Mouse (Mus musculus): ENCODE measurements around the gene Acy3. TPM values are rescaled to one million over a fixed set of nuclear protein-coding genes. Genes with fewer than 3 reads are reported as not detected.

The Acy3 gene
- 44.8 and 47.5 TPM in 2 replicates for polyA plus RNA-seq (2015; fragmentation: Nextera tagmentation; extraction: Ambion mirVana)

DNA sequence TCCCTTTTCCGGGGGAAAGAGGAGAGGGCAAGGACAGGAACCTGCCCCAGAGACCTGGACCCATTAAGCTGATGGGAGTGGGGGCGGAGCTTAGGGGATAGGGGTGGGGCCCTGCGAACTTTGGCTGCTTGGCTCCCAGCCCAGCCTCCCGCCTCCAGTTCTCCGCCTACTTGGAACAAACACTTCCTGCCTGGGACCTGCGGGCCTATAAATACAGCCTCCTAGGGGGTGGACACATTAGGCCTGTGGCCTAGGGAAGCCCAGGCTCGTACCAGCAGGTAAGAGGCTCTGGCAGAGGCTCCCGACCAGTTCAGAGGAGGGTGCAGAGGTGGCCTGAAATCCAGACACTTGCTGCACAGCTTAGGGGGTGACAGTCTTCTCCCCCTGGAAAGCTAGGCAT is at the start of gene Acy3:
Gene Acy3 (plus strand): TSS at position 237 of the 400 bp plus-strand sequence.
- Histone ChIP-seq H3K9me3 (ENCODE audit: low read length) (no peaks in the 10 kb centered on the region), H3K9ac (replicated peaks; ENCODE audit: low read length) (peak within 1 kb of the TSS; percentile 53), H3K27me3 (ENCODE audit: insufficient read depth, low read length) (no peaks in the 10 kb centered on the region), H3K4me2 (replicated peaks; ENCODE audit: low read depth, low read length) (peak within 1 kb of the TSS; percentile 43), H3K4me1 (ENCODE audit: insufficient read depth, low read length) (peaks cover 42% of the 10 kb centered on the region), H3K4me3 (ENCODE audit: low read length) (peak within 1 kb of the TSS; percentile 14; the same call in 1 of the 2 replicates), H3K27ac (ENCODE audit: low read length) (peak within 1 kb of the TSS; percentile 92), H3K36me3 (ENCODE audit: insufficient read depth, low read length) (0 out of 2 replicates have a peak, but pooled peaks cover 3% of the 10 kb centered on the region)
- ATAC-seq (ENCODE audit: low FRiP score, low TSS enrichment): peak; percentile 73
- 2% methylated on average over 8 of the region's 8 CpGs for WGBS

DNA sequence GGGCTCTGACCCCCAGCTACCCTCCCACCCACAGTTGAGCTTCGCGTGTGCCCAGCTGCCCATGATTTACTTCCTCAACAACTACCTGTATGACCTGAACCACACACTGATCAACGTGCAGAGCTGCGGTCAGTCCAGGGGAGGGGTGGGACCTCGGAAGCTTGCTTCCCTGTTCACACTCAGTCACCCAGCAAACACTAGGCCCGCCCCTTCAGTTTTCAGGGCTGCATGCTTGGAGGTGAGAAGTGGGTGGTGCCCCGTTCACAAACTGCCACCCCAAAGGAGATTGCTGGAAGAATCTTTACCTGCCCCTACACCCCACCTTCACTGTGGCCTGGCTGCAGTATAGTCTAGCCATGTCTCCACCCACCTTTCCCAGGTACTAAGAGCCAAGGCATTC is 44.1 kb upstream of the Acy3 start:
- 79% methylated on average over 7 of the region's 7 CpGs for WGBS
- Histone ChIP-seq H3K9ac (replicated peaks; ENCODE audit: low read length) (no peak overlapping the region), H3K27me3 (ENCODE audit: insufficient read depth, low read length) (no peaks in the 10 kb centered on the region), H3K4me2 (replicated peaks; ENCODE audit: low read depth, low read length) (no peak overlapping the region), H3K9me3 (ENCODE audit: low read length) (no peaks in the 10 kb centered on the region), H3K4me3 (ENCODE audit: low read length) (no peak overlapping the region), H3K4me1 (ENCODE audit: insufficient read depth, low read length) (peaks cover 6% of the 10 kb centered on the region), H3K36me3 (ENCODE audit: insufficient read depth, low read length) (no peaks in the 10 kb centered on the region), H3K27ac (ENCODE audit: low read length) (no peak overlapping the region)
- ATAC-seq (ENCODE audit: low FRiP score, low TSS enrichment): 0 out of 2 replicates have a peak, but pooled peaks have one; percentile 37

DNA sequence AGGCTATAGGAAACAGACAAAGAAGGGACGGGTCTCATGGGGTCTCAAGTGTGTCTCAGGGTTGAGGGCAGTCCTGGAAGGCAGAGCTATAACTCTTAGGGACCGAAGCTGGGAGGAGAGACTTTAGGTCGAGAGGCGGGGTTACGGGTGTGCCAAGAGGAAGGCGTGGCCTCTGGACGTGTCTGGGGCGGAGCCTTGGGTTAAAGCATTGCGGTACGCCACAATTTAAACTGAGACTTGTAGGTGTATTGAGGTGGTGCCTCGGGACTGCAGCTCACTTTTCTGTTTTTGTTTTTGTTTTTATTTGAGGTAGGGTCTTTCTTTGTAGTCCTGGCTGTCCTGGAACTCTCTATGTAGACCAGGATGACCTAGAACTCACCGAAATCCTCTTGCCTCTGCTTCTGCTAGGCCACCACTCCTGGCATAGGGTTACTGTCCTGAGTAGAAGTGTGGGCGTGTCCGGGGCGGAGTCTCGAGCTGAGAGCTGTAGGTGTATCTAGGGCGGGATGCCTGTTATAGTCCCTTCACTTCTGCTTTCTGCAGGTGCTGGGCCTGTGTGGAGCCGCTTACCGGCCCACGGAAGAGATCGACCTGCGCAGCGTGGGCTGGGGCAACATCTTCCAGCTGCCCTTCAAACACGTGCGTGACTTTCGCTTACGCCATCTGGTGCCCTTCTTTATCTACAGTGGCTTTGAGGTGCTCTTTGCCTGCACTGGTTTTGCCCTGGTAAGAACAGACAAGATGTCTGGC is 43.2 kb upstream of the Acy3 start:
- Histone ChIP-seq H3K9ac (replicated peaks; ENCODE audit: low read length) (no peak overlapping the region), H3K4me2 (replicated peaks; ENCODE audit: low read depth, low read length) (peak overlapping the region; percentile 36)
- WGBS: 22% methylated on average over 27 of the region's 27 CpGs

DNA sequence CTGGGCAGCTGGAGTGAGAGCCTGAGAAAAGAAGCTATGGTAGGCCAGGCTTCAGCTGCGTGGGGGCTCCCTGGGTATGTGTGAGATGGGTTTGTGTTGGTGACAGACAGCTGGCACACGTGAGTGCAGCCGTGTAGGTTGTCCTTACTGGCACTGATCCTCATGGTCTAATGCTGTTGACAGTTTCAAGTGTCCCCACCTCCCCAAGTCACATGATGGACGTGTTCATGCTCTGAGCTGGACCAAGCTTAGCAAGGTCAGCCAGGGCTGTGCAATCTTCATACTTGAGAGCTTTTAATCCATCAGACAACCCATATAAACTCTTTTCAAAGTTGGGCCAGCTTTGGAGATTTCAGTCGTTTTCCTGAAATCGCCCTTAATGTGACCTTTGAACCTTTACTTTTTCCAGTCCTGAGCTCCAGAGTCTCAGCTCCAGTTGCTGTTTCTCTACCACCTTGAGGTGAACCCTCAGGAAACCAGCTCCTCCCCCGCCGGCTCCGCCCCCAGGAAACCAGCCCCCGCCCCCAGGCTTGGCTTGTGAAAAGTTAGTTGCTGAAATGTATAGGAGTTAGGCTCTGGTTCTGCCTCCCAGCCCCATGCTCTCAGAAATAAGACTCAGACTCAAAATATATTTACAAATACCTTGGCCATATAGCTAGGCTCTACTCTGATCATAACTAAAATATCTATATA is 40.4 kb upstream of the Acy3 start:
- Histone ChIP-seq H3K9ac (replicated peaks; ENCODE audit: low read length) (no peak overlapping the region), H3K27me3 (ENCODE audit: insufficient read depth, low read length) (no peaks in the 10 kb centered on the region), H3K9me3 (ENCODE audit: low read length) (no peaks in the 10 kb centered on the region), H3K4me1 (ENCODE audit: insufficient read depth, low read length) (peaks cover 6% of the 10 kb centered on the region), H3K4me2 (replicated peaks; ENCODE audit: low read depth, low read length) (no peak overlapping the region), H3K27ac (ENCODE audit: low read length) (no peak overlapping the region), H3K36me3 (ENCODE audit: insufficient read depth, low read length) (no peaks in the 10 kb centered on the region), H3K4me3 (ENCODE audit: low read length) (no peak overlapping the region)
- no peak for ATAC-seq (ENCODE audit: low FRiP score, low TSS enrichment)
- 31% methylated on average over 10 of the region's 10 CpGs for WGBS

More for the DNA sequence above, 43.2 kb upstream of the Acy3 start:
- Histone ChIP-seq H3K27me3 (ENCODE audit: insufficient read depth, low read length) (no peaks in the 10 kb centered on the region), H3K9me3 (ENCODE audit: low read length) (no peaks in the 10 kb centered on the region), H3K4me3 (ENCODE audit: low read length) (no peak overlapping the region), H3K36me3 (ENCODE audit: insufficient read depth, low read length) (no peaks in the 10 kb centered on the region), H3K27ac (ENCODE audit: low read length) (no peak overlapping the region), H3K4me1 (ENCODE audit: insufficient read depth, low read length) (peaks cover 6% of the 10 kb centered on the region)
- ATAC-seq (ENCODE audit: low FRiP score, low TSS enrichment): no peak

DNA sequence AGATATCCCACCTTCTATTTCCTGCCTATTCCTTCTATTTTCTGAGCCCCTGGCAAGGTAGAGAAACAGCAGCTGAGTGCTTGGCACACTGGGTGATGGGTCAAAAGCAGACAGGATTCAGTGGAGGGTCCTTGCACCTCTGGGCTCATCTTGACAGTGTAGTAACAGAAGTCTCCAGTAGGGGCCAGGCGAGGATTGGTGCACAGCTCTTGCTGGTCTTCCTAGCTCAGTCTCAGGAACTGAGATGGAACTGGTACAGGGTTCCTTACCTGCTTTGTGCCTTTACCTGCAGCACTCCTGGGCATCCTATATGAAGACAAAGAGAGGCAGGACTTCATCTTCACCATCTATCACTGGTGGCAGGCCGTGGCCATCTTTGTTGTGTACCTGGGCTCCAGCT is 39.7 kb upstream of the Acy3 start:
- Histone ChIP-seq H3K9ac (replicated peaks; ENCODE audit: low read length) (no peak overlapping the region), H3K4me2 (replicated peaks; ENCODE audit: low read depth, low read length) (no peak overlapping the region), H3K27me3 (ENCODE audit: insufficient read depth, low read length) (no peaks in the 10 kb centered on the region), H3K9me3 (ENCODE audit: low read length) (no peaks in the 10 kb centered on the region), H3K27ac (ENCODE audit: low read length) (no peak overlapping the region), H3K4me3 (ENCODE audit: low read length) (no peak overlapping the region), H3K4me1 (ENCODE audit: insufficient read depth, low read length) (peaks cover 6% of the 10 kb centered on the region), H3K36me3 (ENCODE audit: insufficient read depth, low read length) (no peaks in the 10 kb centered on the region)
- WGBS: 15% methylated on average over 2 of the region's 2 CpGs
- ATAC-seq (ENCODE audit: low FRiP score, low TSS enrichment): peak; percentile 72; the same call in 1 of the 2 replicates

DNA sequence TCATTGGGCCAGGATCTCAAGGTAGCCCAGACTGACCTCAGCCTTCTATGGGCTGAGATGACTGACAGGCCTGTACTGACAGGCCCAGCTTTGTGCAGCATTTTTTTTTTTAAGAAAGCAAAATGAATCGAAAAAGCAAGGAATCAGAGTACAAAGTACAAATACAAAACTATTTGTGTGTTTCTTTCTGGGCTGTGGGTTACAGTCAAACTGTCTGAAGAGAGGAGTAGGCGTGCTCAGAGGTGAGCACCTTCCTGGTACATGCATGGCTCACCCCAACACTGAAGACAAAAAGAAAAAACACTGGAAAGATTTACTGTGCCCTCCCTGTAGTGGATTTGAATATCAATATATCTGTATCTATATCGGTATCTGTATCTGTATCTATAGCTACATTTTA is 38.6 kb upstream of the Acy3 start:
- 85% methylated on average over 3 of the region's 3 CpGs for WGBS
- no peak overlapping the region for H3K27ac ChIP-seq (ENCODE audit: low read length)
- H3K4me3 ChIP-seq (ENCODE audit: low read length): no peak overlapping the region
- H3K4me2 ChIP-seq (replicated peaks; ENCODE audit: low read depth, low read length): no peak overlapping the region
- H3K27me3 ChIP-seq (ENCODE audit: insufficient read depth, low read length): no peaks in the 10 kb centered on the region
- H3K9ac ChIP-seq (replicated peaks; ENCODE audit: low read length): no peak overlapping the region
- no peaks in the 10 kb centered on the region for H3K36me3 ChIP-seq (ENCODE audit: insufficient read depth, low read length)
- no peaks in the 10 kb centered on the region for H3K9me3 ChIP-seq (ENCODE audit: low read length)
- no peak for ATAC-seq (ENCODE audit: low FRiP score, low TSS enrichment)
- peaks cover 6% of the 10 kb centered on the region for H3K4me1 ChIP-seq (ENCODE audit: insufficient read depth, low read length)

- Histone ChIP-seq H3K27me3 (ENCODE audit: insufficient read depth, low read length) (no peaks in the 10 kb centered on the region), H3K9ac (replicated peaks; ENCODE audit: low read length) (no peak overlapping the region), H3K36me3 (ENCODE audit: insufficient read depth, low read length) (no peaks in the 10 kb centered on the region), H3K27ac (ENCODE audit: low read length) (no peak overlapping the region), H3K4me1 (ENCODE audit: insufficient read depth, low read length) (peaks cover 4% of the 10 kb centered on the region; the same call in 1 of the 2 replicates), H3K4me3 (ENCODE audit: low read length) (no peak overlapping the region), H3K9me3 (ENCODE audit: low read length) (no peaks in the 10 kb centered on the region), H3K4me2 (replicated peaks; ENCODE audit: low read depth, low read length) (no peak overlapping the region)
- WGBS: 68% methylated on average over 14 of the region's 14 CpGs
- no peak for ATAC-seq (ENCODE audit: low FRiP score, low TSS enrichment)
These were observed 37.8 kb upstream of the Acy3 start for GRCm38 (mm10) chr19:3948546-3948945.

GRCm38 (mm10) chr19:3950331-3950730 is 36.0 kb upstream of the Acy3 start:
- Histone ChIP-seq H3K36me3 (ENCODE audit: insufficient read depth, low read length) (no peaks in the 10 kb centered on the region), H3K27ac (ENCODE audit: low read length) (no peak overlapping the region), H3K4me3 (ENCODE audit: low read length) (no peak overlapping the region), H3K4me2 (replicated peaks; ENCODE audit: low read depth, low read length) (no peak overlapping the region), H3K9ac (replicated peaks; ENCODE audit: low read length) (no peak overlapping the region), H3K4me1 (ENCODE audit: insufficient read depth, low read length) (peaks cover 11% of the 10 kb centered on the region; the same call in 1 of the 2 replicates), H3K9me3 (ENCODE audit: low read length) (no peaks in the 10 kb centered on the region), H3K27me3 (ENCODE audit: insufficient read depth, low read length) (no peaks in the 10 kb centered on the region)
- ATAC-seq (ENCODE audit: low FRiP score, low TSS enrichment): no peak
- WGBS: 67% methylated on average over 3 of the region's 3 CpGs

- Histone ChIP-seq H3K36me3 (ENCODE audit: insufficient read depth, low read length) (no peaks in the 10 kb centered on the region), H3K27me3 (ENCODE audit: insufficient read depth, low read length) (no peaks in the 10 kb centered on the region), H3K9me3 (ENCODE audit: low read length) (no peaks in the 10 kb centered on the region), H3K9ac (replicated peaks; ENCODE audit: low read length) (no peak overlapping the region), H3K4me1 (ENCODE audit: insufficient read depth, low read length) (peaks cover 8% of the 10 kb centered on the region; the same call in 1 of the 2 replicates), H3K4me3 (ENCODE audit: low read length) (no peak overlapping the region), H3K27ac (ENCODE audit: low read length) (no peak overlapping the region), H3K4me2 (replicated peaks; ENCODE audit: low read depth, low read length) (no peak overlapping the region)
- no peak for ATAC-seq (ENCODE audit: low FRiP score, low TSS enrichment)
These were observed 34.9 kb upstream of the Acy3 start for GRCm38 (mm10) chr19:3951461-3951860.

DNA sequence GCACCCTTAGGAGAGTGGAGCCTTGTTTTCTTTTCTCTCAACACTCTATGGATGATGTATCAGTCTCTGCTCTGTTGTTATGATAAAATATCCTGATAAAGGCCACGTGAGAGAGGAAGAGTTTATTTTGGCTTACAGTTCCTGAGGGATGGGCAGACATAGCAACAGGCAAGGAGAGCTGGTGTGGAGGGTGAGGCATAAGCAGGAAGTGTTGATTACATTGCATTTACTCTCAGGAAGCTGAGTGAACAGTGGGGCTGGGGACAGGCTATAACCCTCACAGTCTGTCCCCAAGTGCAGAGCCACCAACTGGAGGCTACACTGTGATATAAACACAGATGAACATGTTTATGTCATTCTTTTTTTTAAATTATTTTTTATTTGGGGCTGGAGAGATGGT is 34.3 kb upstream of the Acy3 start:
- Histone ChIP-seq H3K27me3 (ENCODE audit: insufficient read depth, low read length) (no peaks in the 10 kb centered on the region), H3K27ac (ENCODE audit: low read length) (no peak overlapping the region), H3K4me3 (ENCODE audit: low read length) (no peak overlapping the region), H3K4me2 (replicated peaks; ENCODE audit: low read depth, low read length) (no peak overlapping the region), H3K9ac (replicated peaks; ENCODE audit: low read length) (no peak overlapping the region), H3K4me1 (ENCODE audit: insufficient read depth, low read length) (peaks cover 10% of the 10 kb centered on the region; the same call in 1 of the 2 replicates), H3K36me3 (ENCODE audit: insufficient read depth, low read length) (no peaks in the 10 kb centered on the region), H3K9me3 (ENCODE audit: low read length) (no peaks in the 10 kb centered on the region)
- WGBS: 66% methylated on average over 1 of the region's 1 CpGs
- ATAC-seq (ENCODE audit: low FRiP score, low TSS enrichment): no peak
